Mouse (Mus musculus) bone marrow, adult 2 months (tissue): ENCODE results near the gene Mtmr2.

Experiments
- CTCF ChIP-seq: fragments of 200-500 bp; IDR thresholded peaks from 2 replicates; pipeline ENCODE4 v1.5.1; 2011; ENCODE audit warnings: low read length, control low read depth; ENCODE audit not compliant: control insufficient read depth, insufficient read depth
- POLR2A ChIP-seq: fragments of 200-500 bp; IDR thresholded peaks from 2 replicates; pipeline ENCODE4 v1.6.1; 2011; ENCODE audit warnings: low read depth, mild to moderate bottlenecking, control low read depth, low read length, borderline replicate concordance; ENCODE audit not compliant: control insufficient read depth

DNA sequence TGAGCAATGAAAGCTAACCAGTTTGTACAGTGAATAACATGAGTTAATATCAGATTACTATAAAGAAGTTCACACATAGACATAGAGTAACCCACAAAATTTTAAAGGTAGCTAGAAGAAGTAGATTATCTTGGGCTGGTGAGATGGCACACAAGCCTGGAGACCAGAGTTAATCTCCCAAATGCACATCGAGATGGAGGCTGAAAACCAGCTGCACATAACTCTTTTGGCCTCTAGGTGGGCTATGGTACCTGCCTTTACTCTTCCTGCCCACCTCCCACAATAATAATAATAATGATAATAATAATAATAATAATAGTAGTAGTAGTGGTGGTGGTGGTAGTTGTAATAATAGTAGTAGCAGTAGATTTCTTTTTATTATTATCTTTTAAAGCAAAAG lies 46.1 kb downstream of the Mtmr2 start:
- no peak for TF ChIP-seq POLR2A
- TF ChIP-seq CTCF = no peak
